ENCODE assay signal across 25 mouse cellular contexts in genomic region chr7:97598548-97598947, GRCm38 (mm10). TPM values are rescaled to one million over a fixed set of nuclear protein-coding genes. Genes with fewer than 3 reads are reported as not detected.
DNase-seq lines count a peak whose midpoint lies in the region; ATAC-seq lines count a peak whose summit lies in the region.
"Had no signal": no experiment of that assay in that cellular context is flagged by ENCODE, and none has a peak within 500 bp of the region (broad histone marks: within the 10 kb centered on the region; RNA-seq: fewer than 3 reads in every experiment).

No protein-coding gene starts in this region.

- DNase-seq in spleen, postnatal 36 days (ENCODE audit: low spot score in 2 of 2): peak; percentile 5 to 28
- DNase-seq in spleen, postnatal 14 days (ENCODE audit: low spot score in 2 of 2): no peak
- DNase-seq in R1 (ENCODE audit: low read depth, low spot score): peak; percentile 58
- DNase-seq in splenic B cell, adult 2 months (ENCODE audit: low read depth, low spot score): peak; percentile 48
- no peak for DNase-seq in embryo, embryonic 10.5 days (ENCODE audit: low spot score)
- DNase-seq in heart, postnatal 25 days (ENCODE audit: low spot score): no peak
- DNase-seq in urinary bladder, postnatal 10 days (ENCODE audit: low spot score): no peak
- DNase-seq: adrenal gland, postnatal 10 days; cerebellum, adult 9-10 months; gastrocnemius, postnatal 10 days; heart, adult 18-20 months; kidney, adult 9 months; kidney, postnatal 4 days; layer of hippocampus, adult 9-11 months; lung, embryonic 14.5 days; spleen, adult 18-20 months; thymus, adult 2 months had no signal

- intact Hi-C loops in heart, postnatal 25 days (cut with DNase I): no loop called here

- peak; percentile 58 for ATAC-seq in inflammation-experienced regulatory T-cells, adult 6 months
- ATAC-seq: forebrain, embryonic 13.5 days; intestine, embryonic 15.5 days; midbrain, embryonic 16.5 days had no signal

- no peaks in the 10 kb centered on the region for H3K36me3 ChIP-seq in splenic B cell, adult 2 months (ENCODE audit: control insufficient read depth, insufficient read depth, low read length, poor library complexity, severe bottlenecking)
- H3K36me3 ChIP-seq: embryonic facial prominence, embryonic 12.5 days; heart, embryonic 15.5 days; intestine, embryonic 15.5 days; neural tube, embryonic 12.5 days had no signal

- H3K27me3 ChIP-seq in splenic B cell, adult 2 months (ENCODE audit: control insufficient read depth, insufficient read depth, low read length, poor library complexity, severe bottlenecking): no peaks in the 10 kb centered on the region
- H3K27me3 ChIP-seq: embryonic facial prominence, embryonic 12.5 days; forebrain, embryonic 13.5 days; heart, embryonic 15.5 days; intestine, embryonic 15.5 days; megakaryocyte, embryonic 14.5 days; neural tube, embryonic 12.5 days had no signal

RNA-seq across cellular contexts. Expression of gene Rsf1, which starts 18.9 kb away (rescaled TPM):
- polyA plus RNA-seq in inflammation-experienced regulatory T-cells, adult 6 months (2017; shearing (Covaris generic)): 10 to 100 TPM; 22.5 to 31.6 (median 30.1) TPM
- total RNA-seq in heart, postnatal 25 days (2021): 10 to 100 TPM; 15.0 to 17.4 TPM

RNA-seq across cellular contexts. Expression of gene Aamdc, which starts 19.3 kb away (rescaled TPM):
- polyA plus RNA-seq in inflammation-experienced regulatory T-cells, adult 6 months (2017; shearing (Covaris generic)): 10 to 100 TPM; 30.3 to 51.0 (median 45.9) TPM
- total RNA-seq in heart, postnatal 25 days (2021): 10 to 100 TPM; 60.7 to 61.9 TPM

Comparison
In these comparisons a context has a peak if more than half of its experiments do, and no peak if none do; other contexts are left out.
1. DNase-seq: peak in spleen, postnatal 36 days (2 of 2), R1 (single experiment) and splenic B cell, adult 2 months (single experiment); none in spleen, postnatal 14 days (0 of 2), embryo, embryonic 10.5 days (single experiment), heart, postnatal 25 days (single experiment) and urinary bladder, postnatal 10 days (single experiment).